Mouse (Mus musculus) hindbrain, embryonic 15.5 days (tissue): ENCODE measurements around the gene H1foo. TPM values are rescaled to one million over a fixed set of nuclear protein-coding genes. Genes with fewer than 3 reads are reported as not detected.
A peak's percentile ranks its signal among the peaks of the same experiment; 100 is the strongest.

ENCODE experiments used
- ATAC-seq: fragments of 200-750 bp; cut with Nextera tagmentation; 2 replicates; pipeline ENCODE4 v1.8.0; 2017; ENCODE audit warnings: low read depth, moderate number of reproducible peaks, moderate TSS enrichment; ENCODE audit not compliant: low FRiP score
- H3K27ac ChIP-seq: fragments of 300-500 bp; sonication (generic); replicated peaks from 2 replicates; pipeline ENCODE4 v1.5.1; 2015; ENCODE audit warnings: mild to moderate bottlenecking, inconsistent platforms
- H3K27me3 ChIP-seq: fragments of 300-500 bp; sonication (generic); 2 replicates; pipeline ENCODE4 v1.6.1; 2015; ENCODE audit warnings: control low read depth, inconsistent platforms
- H3K36me3 ChIP-seq: fragments of 300-500 bp; sonication (generic); 2 replicates; pipeline ENCODE4 v1.6.1; 2015; ENCODE audit warnings: control low read depth, inconsistent platforms
- H3K4me1 ChIP-seq: fragments of 300-500 bp; sonication (generic); replicated peaks from 2 replicates; pipeline ENCODE4 v1.6.1; 2015; ENCODE audit warnings: control low read depth, inconsistent platforms
- H3K4me2 ChIP-seq: fragments of 300-500 bp; sonication (generic); 2 replicates; pipeline ENCODE4 v1.6.1; 2015; ENCODE audit warnings: moderate library complexity, mild to moderate bottlenecking, inconsistent platforms
- H3K4me3 ChIP-seq: fragments of 300-500 bp; sonication (generic); 2 replicates; pipeline ENCODE4 v1.5.1; 2015; ENCODE audit warnings: mild to moderate bottlenecking, inconsistent platforms
- H3K9ac ChIP-seq: fragments of 300-500 bp; sonication (generic); 2 replicates; pipeline ENCODE4 v1.6.1; 2015; ENCODE audit warnings: inconsistent platforms
- H3K9me3 ChIP-seq: fragments of 300-500 bp; sonication (generic); 2 replicates; pipeline ENCODE4 v1.6.1; 2016; ENCODE audit warnings: control low read depth, inconsistent platforms
- WGBS: fragments of 180-500 bp; shearing (Covaris S2); methylation state at CpG from one replicate; pipeline ENCODE4 v1.1.7; 2015; 5-methylcytosine and 5-hydroxymethylcytosine counted together
- polyA plus RNA-seq: library from polyadenylated mRNA; unstranded; fragments of >200 nt; fragmentation: Nextera tagmentation; extraction: Ambion mirVana; gene quantifications from 2 replicates; pipeline ENCODE4 v1.2.1, GENCODE M21; 2015

H1foo gene
- polyA plus RNA-seq, 1 experiment from 2014 or later: not detected

DNA sequence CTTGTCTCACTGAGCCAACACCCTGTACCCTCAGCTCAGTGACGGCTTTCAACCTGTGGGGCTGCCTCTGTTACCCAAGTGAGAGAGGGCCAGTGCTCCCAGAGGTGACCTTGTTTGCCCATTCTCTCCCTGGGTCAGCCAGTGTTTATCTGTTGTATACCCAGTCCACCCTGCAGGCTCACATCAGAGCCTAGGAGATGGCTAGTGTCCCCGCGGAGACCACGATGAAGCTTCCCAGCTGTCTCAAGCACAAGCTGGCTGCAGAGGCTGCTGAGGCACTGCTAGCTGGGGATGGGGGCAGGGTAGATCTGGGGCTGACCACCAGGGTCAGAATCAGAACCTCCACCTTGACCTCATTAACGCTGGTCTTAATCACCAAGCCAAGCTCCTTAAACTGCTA lies 14.7 kb upstream of the H1foo start:
- Histone ChIP-seq H3K4me3 (no peak overlapping the region), H3K9me3 (no peaks in the 10 kb centered on the region), H3K4me2 (no peak overlapping the region), H3K27ac (no peak overlapping the region), H3K27me3 (no peaks in the 10 kb centered on the region), H3K9ac (no peak overlapping the region), H3K36me3 (no peaks in the 10 kb centered on the region), H3K4me1 (peaks cover 15% of the 10 kb centered on the region)
- 76% methylated on average over 5 of the region's 5 CpGs for WGBS
- ATAC-seq: no peak

- Histone ChIP-seq H3K27ac (no peak within 1 kb of the TSS), H3K4me2 (no peak within 1 kb of the TSS)
- WGBS: 89% methylated on average over 14 of the region's 14 CpGs
These were observed 13.1 kb upstream of the H1foo start, which contains the start of gene Rho for GRCm38 (mm10) chr6:115931639-115932038. Gene Rho (plus strand): TSS chr6:115931748.

GRCm38 (mm10) chr6:115932391-115932790 lies 12.3 kb upstream of the H1foo start:
- 86% methylated on average over 3 of the region's 3 CpGs for WGBS
- Histone ChIP-seq H3K36me3 (no peaks in the 10 kb centered on the region), H3K27ac (no peak overlapping the region), H3K4me3 (no peak overlapping the region), H3K4me2 (no peak overlapping the region), H3K9me3 (no peaks in the 10 kb centered on the region), H3K27me3 (no peaks in the 10 kb centered on the region), H3K4me1 (no peaks in the 10 kb centered on the region; the same call in 1 of the 2 replicates), H3K9ac (no peak overlapping the region)
- ATAC-seq: no peak

More at GRCm38 (mm10) chr6:115931639-115932038, 13.1 kb upstream of the H1foo start, which contains the start of gene Rho:
- no peak for ATAC-seq
- Histone ChIP-seq H3K4me1 (peaks cover 7% of the 10 kb centered on the region), H3K9ac (no peak within 1 kb of the TSS), H3K4me3 (no peak within 1 kb of the TSS), H3K9me3 (no peaks in the 10 kb centered on the region), H3K27me3 (no peaks in the 10 kb centered on the region), H3K36me3 (no peaks in the 10 kb centered on the region)

- WGBS: 89% methylated on average over 8 of the region's 8 CpGs
- no peak overlapping the region for H3K9ac ChIP-seq
- H3K36me3 ChIP-seq: no peaks in the 10 kb centered on the region
- no peak overlapping the region for H3K4me3 ChIP-seq
- no peaks in the 10 kb centered on the region for H3K9me3 ChIP-seq
- H3K27ac ChIP-seq: no peak overlapping the region
- no peaks in the 10 kb centered on the region for H3K4me1 ChIP-seq
- H3K27me3 ChIP-seq: no peaks in the 10 kb centered on the region
- no peak for ATAC-seq
- H3K4me2 ChIP-seq: no peak overlapping the region
These were observed 9.2 kb upstream of the H1foo start for GRCm38 (mm10) chr6:115935544-115935943.

DNA sequence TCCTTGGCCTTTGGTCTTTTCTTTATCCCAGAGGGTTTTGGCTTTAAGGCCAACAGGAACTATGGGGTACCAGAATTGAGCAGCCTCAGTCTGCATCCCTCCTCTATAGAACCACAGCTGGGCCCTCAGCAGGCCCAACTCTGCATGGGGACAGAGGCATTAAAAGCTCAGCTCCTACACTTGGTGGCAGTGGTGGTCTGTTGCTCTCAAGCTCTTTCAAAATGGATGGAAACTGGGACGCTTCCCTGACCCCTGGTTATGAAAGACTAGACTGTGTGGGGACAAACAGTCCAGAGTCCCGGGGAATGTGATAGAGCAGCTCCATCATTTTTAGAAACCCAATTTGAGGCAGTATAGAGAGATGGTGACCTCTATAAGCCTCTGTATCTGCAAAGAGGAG lies 6.7 kb upstream of the H1foo start:
- H3K4me1 ChIP-seq: no peaks in the 10 kb centered on the region
- 97% methylated on average over 2 of the region's 2 CpGs for WGBS
- no peak overlapping the region for H3K9ac ChIP-seq
- no peaks in the 10 kb centered on the region for H3K36me3 ChIP-seq
- H3K4me2 ChIP-seq: no peak overlapping the region
- no peak overlapping the region for H3K4me3 ChIP-seq
- H3K27me3 ChIP-seq: no peaks in the 10 kb centered on the region
- no peak for ATAC-seq
- H3K9me3 ChIP-seq: no peaks in the 10 kb centered on the region
- H3K27ac ChIP-seq: no peak overlapping the region

DNA sequence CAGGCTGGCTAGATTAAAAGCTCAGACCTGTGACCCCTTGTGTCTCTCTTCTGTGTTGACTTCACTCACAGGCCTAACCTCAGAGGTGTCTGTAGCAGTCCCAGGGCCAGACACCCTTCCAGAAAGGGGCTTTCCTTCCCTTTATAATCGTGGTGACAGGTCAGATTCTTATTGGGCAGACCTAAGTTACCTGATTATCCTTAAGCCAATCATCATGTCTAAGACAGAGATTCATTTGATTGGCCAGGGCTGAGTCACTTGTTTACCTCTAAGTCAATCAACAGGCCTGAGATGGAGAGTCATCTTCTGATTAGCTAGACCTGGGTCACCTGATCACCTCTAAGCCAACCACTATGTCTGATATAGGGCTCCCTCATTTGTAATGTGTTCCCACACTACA lies 5.9 kb upstream of the H1foo start:
- Histone ChIP-seq H3K9ac (no peak overlapping the region), H3K9me3 (no peaks in the 10 kb centered on the region), H3K27ac (no peak overlapping the region), H3K36me3 (no peaks in the 10 kb centered on the region), H3K4me1 (no peaks in the 10 kb centered on the region), H3K27me3 (no peaks in the 10 kb centered on the region), H3K4me2 (no peak overlapping the region), H3K4me3 (no peak overlapping the region)
- ATAC-seq: no peak
- 85% methylated on average over 1 of the region's 1 CpGs for WGBS

DNA sequence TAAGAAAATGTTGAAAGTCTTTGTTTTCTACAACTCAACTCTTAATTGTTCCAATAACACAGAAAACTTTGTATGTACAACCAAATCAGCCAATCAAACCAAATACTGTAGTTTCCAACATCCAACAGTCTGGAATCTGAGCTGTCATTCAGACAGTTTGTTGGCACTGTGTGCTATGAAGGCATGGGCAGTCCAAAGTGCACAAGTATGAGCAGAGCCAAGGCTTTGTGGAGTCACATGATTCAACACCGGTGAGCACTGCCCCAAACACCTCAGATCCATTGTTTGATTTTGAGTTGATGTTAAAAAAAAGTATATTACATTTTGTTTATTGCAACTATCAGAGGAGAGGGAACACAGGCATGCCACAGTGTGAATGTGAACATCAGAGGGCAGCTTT lies 4.1 kb upstream of the H1foo start:
- 73% methylated on average over 1 of the region's 1 CpGs for WGBS
- no peaks in the 10 kb centered on the region for H3K36me3 ChIP-seq
- H3K9me3 ChIP-seq: no peaks in the 10 kb centered on the region
- H3K27me3 ChIP-seq: no peaks in the 10 kb centered on the region
- H3K27ac ChIP-seq: no peak overlapping the region
- no peak overlapping the region for H3K4me2 ChIP-seq
- no peaks in the 10 kb centered on the region for H3K4me1 ChIP-seq
- no peak overlapping the region for H3K4me3 ChIP-seq
- no peak for ATAC-seq
- H3K9ac ChIP-seq: no peak overlapping the region

- Histone ChIP-seq H3K4me3 (no peak overlapping the region), H3K27me3 (no peaks in the 10 kb centered on the region), H3K9me3 (no peaks in the 10 kb centered on the region), H3K27ac (no peak overlapping the region), H3K36me3 (no peaks in the 10 kb centered on the region), H3K4me1 (no peaks in the 10 kb centered on the region), H3K9ac (no peak overlapping the region), H3K4me2 (no peak overlapping the region)
- ATAC-seq: no peak
- WGBS: 17% methylated on average over 5 of the region's 12 CpGs
These were observed 3.6 kb upstream of the H1foo start for GRCm38 (mm10) chr6:115941128-115941527.

DNA sequence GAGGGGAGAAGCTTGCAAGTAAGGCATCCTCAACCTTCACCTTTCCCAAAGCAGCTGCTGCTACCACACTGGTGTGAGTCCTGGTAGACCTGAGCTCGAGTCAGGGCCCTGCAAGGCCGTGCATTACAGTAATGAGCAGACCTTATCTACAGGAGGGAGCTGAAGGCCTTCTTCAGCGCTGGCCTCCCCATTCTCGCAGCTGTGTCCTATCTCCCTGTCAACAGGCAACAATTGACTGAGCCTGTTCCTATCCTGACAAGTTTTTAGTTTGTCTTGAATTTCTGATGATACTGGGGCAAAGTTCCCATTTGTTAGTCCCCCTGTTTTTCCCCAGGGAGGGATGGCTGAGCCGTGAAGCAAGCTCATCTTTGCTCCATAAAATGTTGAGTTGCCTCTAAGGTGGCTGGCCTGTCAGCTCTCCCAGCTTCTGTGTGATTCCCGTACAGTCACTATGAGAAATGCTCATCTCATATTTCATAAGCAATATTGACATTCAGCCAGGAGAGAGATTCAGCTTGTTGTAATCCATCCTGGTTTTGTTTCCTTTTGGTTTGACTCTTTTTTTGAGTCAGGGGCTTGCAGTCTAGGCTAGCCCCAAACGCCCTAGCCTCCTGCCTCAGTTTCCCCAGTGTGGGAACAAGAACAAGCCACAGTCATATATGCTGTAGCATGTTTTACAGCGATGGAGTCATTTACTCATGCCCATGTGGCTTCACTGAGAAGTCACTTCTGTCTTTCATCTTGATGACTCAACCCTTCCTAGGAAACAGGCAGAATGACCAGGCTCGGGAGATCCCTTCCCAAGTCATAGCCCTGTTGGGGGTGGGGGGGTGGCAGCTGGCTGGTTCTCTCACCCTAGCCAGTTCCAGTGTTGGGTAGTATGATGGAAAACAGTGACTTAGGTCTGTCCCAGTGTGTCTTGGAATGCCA lies 975 bp upstream of the H1foo start:
- H3K9ac ChIP-seq: no peak overlapping the region
- H3K36me3 ChIP-seq: no peaks in the 10 kb centered on the region
- no peak overlapping the region for H3K4me3 ChIP-seq
- no peaks in the 10 kb centered on the region for H3K27me3 ChIP-seq
- no peak overlapping the region for H3K27ac ChIP-seq
- no peak for ATAC-seq
- 83% methylated on average over 9 of the region's 9 CpGs for WGBS
- peaks cover 2% of the 10 kb centered on the region; the same call in 1 of the 2 replicates for H3K4me1 ChIP-seq
- no peaks in the 10 kb centered on the region for H3K9me3 ChIP-seq
- no peak overlapping the region for H3K4me2 ChIP-seq

GRCm38 (mm10) chr6:115945633-115946032 lies 895 bp downstream of the H1foo start:
- Histone ChIP-seq H3K9me3 (no peaks in the 10 kb centered on the region), H3K4me2 (no peak overlapping the region), H3K4me1 (peaks cover 2% of the 10 kb centered on the region; the same call in 1 of the 2 replicates), H3K36me3 (no peaks in the 10 kb centered on the region), H3K27me3 (no peaks in the 10 kb centered on the region), H3K27ac (no peak overlapping the region), H3K9ac (no peak overlapping the region), H3K4me3 (no peak overlapping the region)
- ATAC-seq: no peak
- WGBS: 86% methylated on average over 8 of the region's 8 CpGs

DNA sequence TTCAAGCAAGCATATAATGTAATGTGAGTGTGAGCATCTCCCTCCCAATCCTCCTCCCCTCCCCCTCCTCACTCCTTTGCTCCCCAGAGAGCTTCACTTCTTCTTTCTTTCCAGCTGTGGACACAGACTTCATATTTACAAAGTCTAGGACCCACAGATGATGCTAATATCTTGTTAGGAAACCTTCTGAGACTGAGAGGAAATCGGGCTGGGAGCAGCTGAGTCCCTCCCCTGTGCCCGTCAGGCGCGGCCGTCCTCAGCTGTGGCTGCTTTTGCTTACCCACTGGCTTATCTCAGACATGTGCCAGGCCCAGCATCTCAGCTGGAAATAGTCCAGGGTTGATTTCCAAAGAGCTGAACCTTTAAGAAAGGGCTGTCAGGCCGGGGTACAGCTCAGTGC lies 1.7 kb downstream of the H1foo start:
- Histone ChIP-seq H3K4me3 (no peak overlapping the region), H3K27me3 (no peaks in the 10 kb centered on the region), H3K9me3 (no peaks in the 10 kb centered on the region), H3K4me2 (no peak overlapping the region), H3K9ac (no peak overlapping the region), H3K27ac (no peak overlapping the region), H3K36me3 (no peaks in the 10 kb centered on the region), H3K4me1 (peaks cover 2% of the 10 kb centered on the region; the same call in 1 of the 2 replicates)
- ATAC-seq: peak; percentile 23; the same call in 1 of the 2 replicates
- WGBS: 31% methylated on average over 6 of the region's 6 CpGs

GRCm38 (mm10) chr6:115954506-115955074 lies 9.9 kb downstream of the H1foo start:
- 68% methylated on average over 9 of the region's 9 CpGs for WGBS
- Histone ChIP-seq H3K4me1 (peaks cover 20% of the 10 kb centered on the region), H3K4me3 (no peak overlapping the region), H3K27ac (no peak overlapping the region), H3K27me3 (no peaks in the 10 kb centered on the region), H3K9ac (no peak overlapping the region), H3K9me3 (no peaks in the 10 kb centered on the region), H3K36me3 (no peaks in the 10 kb centered on the region), H3K4me2 (no peak overlapping the region)
- no peak for ATAC-seq
